In the genomic region with DNA sequence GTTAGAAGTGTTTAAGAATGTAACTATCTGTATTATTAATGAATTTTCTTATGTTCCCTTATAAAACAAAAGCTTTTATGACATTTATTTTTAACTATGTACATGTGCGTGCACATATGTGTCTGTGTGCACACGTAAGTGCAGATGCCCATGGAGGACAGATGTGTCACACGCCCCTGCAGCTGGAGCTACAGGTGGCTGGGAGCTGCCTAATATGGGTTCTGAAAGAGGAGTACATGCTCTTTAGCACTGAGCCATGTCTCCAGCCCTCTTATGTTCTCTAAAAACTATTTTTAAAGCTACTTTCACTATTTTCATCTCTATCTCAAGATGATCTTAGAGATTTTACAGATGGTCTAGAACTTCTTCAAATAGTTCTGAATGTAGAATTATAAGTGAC, we compare ENCODE assay signal across 36 mouse cellular contexts.
"Had no signal": no experiment of that assay in that cellular context is flagged by ENCODE, and none has a peak within 500 bp of the region (broad histone marks: within the 10 kb centered on the region; RNA-seq: fewer than 3 reads in every experiment).

No protein-coding gene starts in this region.

- H3K4me2 ChIP-seq: heart, embryonic 11.5 days; heart, embryonic 12.5 days; heart, embryonic 13.5 days; heart, embryonic 15.5 days; hindbrain, embryonic 12.5 days; hindbrain, embryonic 13.5 days; hindbrain, embryonic 14.5 days; hindbrain, embryonic 15.5 days; intestine, embryonic 15.5 days; kidney, embryonic 15.5 days had no signal

- H3K4me3 ChIP-seq: heart, embryonic 10.5 days; heart, embryonic 12.5 days; heart, embryonic 13.5 days; heart, embryonic 15.5 days; hindbrain, embryonic 10.5 days; hindbrain, embryonic 12.5 days; hindbrain, embryonic 13.5 days; hindbrain, embryonic 15.5 days; intestine, embryonic 15.5 days; kidney, embryonic 15.5 days; layer of hippocampus, adult 2 months; left cerebral cortex, adult 2 months had no signal

- H3K27me3 ChIP-seq: heart, embryonic 12.5 days; heart, embryonic 13.5 days; heart, embryonic 15.5 days; hindbrain, embryonic 12.5 days; hindbrain, embryonic 13.5 days; hindbrain, embryonic 15.5 days; intestine, embryonic 15.5 days; kidney, embryonic 15.5 days had no signal

- H3K4me1 ChIP-seq: heart, embryonic 10.5 days; heart, embryonic 12.5 days; hindbrain, embryonic 10.5 days; hindbrain, embryonic 12.5 days; hindbrain, embryonic 13.5 days; hindbrain, embryonic 15.5 days; intestine, embryonic 15.5 days; kidney, embryonic 15.5 days had no signal

- H3K27ac ChIP-seq: heart, embryonic 10.5 days; heart, embryonic 13.5 days; heart, embryonic 15.5 days; hindbrain, embryonic 10.5 days; hindbrain, embryonic 12.5 days; hindbrain, embryonic 13.5 days; hindbrain, embryonic 14.5 days; hindbrain, embryonic 15.5 days; hindbrain, postnatal 0 days; intestine, embryonic 15.5 days; kidney, embryonic 15.5 days; kidney, postnatal 0 days; left cerebral cortex, adult 2 months had no signal

- DNase-seq: heart, postnatal 10 days; heart, postnatal 14 days; heart, postnatal 36 days; heart, postnatal 4 days; kidney, adult 11 months; kidney, adult 18-20 months; kidney, adult 2 months; kidney, adult 8-10 months; kidney, adult 9 months; kidney, postnatal 10 days; kidney, postnatal 14 days; kidney, postnatal 25 days; kidney, postnatal 36 days; kidney, postnatal 4 days; layer of hippocampus, adult 9-11 months; layer of hippocampus, postnatal 36 days had no signal

- ATAC-seq: hindbrain, embryonic 16.5 days; hindbrain, postnatal 0 days; inflammation-experienced regulatory T-cells, adult 6 months; intestine, embryonic 15.5 days; intestine, embryonic 16.5 days; intestine, postnatal 0 days had no signal

- H3K36me3 ChIP-seq: heart, embryonic 12.5 days; heart, embryonic 13.5 days; heart, embryonic 15.5 days; hindbrain, embryonic 10.5 days; hindbrain, embryonic 12.5 days; hindbrain, embryonic 13.5 days; hindbrain, embryonic 15.5 days; intestine, embryonic 15.5 days; kidney, embryonic 15.5 days had no signal

- H3K9me3 ChIP-seq: heart, embryonic 10.5 days; heart, embryonic 12.5 days; heart, embryonic 13.5 days; heart, embryonic 15.5 days; hindbrain, embryonic 10.5 days; hindbrain, embryonic 12.5 days; hindbrain, embryonic 13.5 days; hindbrain, embryonic 15.5 days; intestine, embryonic 15.5 days; kidney, embryonic 15.5 days had no signal

- H3K9ac ChIP-seq: heart, embryonic 12.5 days; heart, embryonic 13.5 days; heart, embryonic 15.5 days; hindbrain, embryonic 12.5 days; hindbrain, embryonic 13.5 days; hindbrain, embryonic 14.5 days; hindbrain, embryonic 15.5 days; intestine, embryonic 15.5 days; kidney, embryonic 15.5 days had no signal
